Mouse (Mus musculus) hindbrain, embryonic 11.5 days (tissue): ENCODE measurements around the gene Tgtp1. TPM values are rescaled to one million over a fixed set of nuclear protein-coding genes. Genes with fewer than 3 reads are reported as not detected.
"Not testable (repeated sequence)": the region's sequence is repeated elsewhere in the genome, so short reads cannot be mapped to it uniquely, and the experiment has no call there.

ENCODE experiments used
- ATAC-seq: fragments of 200-750 bp; cut with Nextera tagmentation; 2 replicates; pipeline ENCODE4 v1.8.0; 2017; ENCODE audit warnings: mild to moderate bottlenecking, moderate TSS enrichment, moderate library complexity; ENCODE audit not compliant: low FRiP score
- DNase-seq: peaks from one replicate; pipeline ENCODE4 v3.0.0-alpha.2; 2015; ENCODE audit warnings: low spot score
- H3K27ac ChIP-seq: fragments of 300-500 bp; sonication (generic); 2 replicates; pipeline ENCODE4 v1.5.1; 2014; ENCODE audit warnings: mild to moderate bottlenecking, low read depth, low read length
- H3K27me3 ChIP-seq: fragments of 300-500 bp; sonication (generic); 2 replicates; pipeline ENCODE4 v1.6.1; 2014; ENCODE audit warnings: mild to moderate bottlenecking, low read length, moderate library complexity, mixed read lengths; ENCODE audit not compliant: control insufficient read depth, insufficient read depth
- H3K36me3 ChIP-seq: fragments of 300-500 bp; sonication (generic); 2 replicates; pipeline ENCODE4 v1.6.1; 2014; ENCODE audit warnings: mild to moderate bottlenecking, low read length, moderate library complexity, mixed read lengths; ENCODE audit not compliant: control insufficient read depth, insufficient read depth
- H3K4me1 ChIP-seq: fragments of 300-500 bp; sonication (generic); replicated peaks from 2 replicates; pipeline ENCODE4 v1.6.1; 2014; ENCODE audit warnings: low read length, mixed read lengths; ENCODE audit not compliant: control insufficient read depth, insufficient read depth
- H3K4me2 ChIP-seq: fragments of 300-500 bp; sonication (generic); replicated peaks from 2 replicates; pipeline ENCODE4 v1.6.1; 2014; ENCODE audit warnings: mild to moderate bottlenecking, low read depth, low read length
- H3K4me3 ChIP-seq: fragments of 300-500 bp; sonication (generic); 2 replicates; pipeline ENCODE4 v1.5.1; 2014; ENCODE audit warnings: low read depth, low read length
- H3K9ac ChIP-seq: fragments of 300-500 bp; sonication (generic); 2 replicates; pipeline ENCODE4 v1.6.1; 2014; ENCODE audit warnings: low read depth, low read length
- H3K9me3 ChIP-seq: fragments of 300-500 bp; sonication (generic); 2 replicates; pipeline ENCODE4 v1.6.1; 2016; ENCODE audit warnings: low read length; ENCODE audit not compliant: control insufficient read depth
- WGBS: fragments of 180-500 bp; shearing (Covaris S2); extraction: QIAGEN DNeasy Blood & Tissue Kit; methylation state at CpG from one replicate; pipeline ENCODE4 v1.1.7; 2014; 5-methylcytosine and 5-hydroxymethylcytosine counted together
- polyA plus RNA-seq: library from polyadenylated mRNA; unstranded; fragments of >200 nt; fragmentation: Nextera tagmentation; extraction: Ambion mirVana; gene quantifications from 2 replicates; pipeline ENCODE4 v1.2.1, GENCODE M21; 2014

Tgtp1 gene
- polyA plus RNA-seq = not detected in 2 replicates

DNA sequence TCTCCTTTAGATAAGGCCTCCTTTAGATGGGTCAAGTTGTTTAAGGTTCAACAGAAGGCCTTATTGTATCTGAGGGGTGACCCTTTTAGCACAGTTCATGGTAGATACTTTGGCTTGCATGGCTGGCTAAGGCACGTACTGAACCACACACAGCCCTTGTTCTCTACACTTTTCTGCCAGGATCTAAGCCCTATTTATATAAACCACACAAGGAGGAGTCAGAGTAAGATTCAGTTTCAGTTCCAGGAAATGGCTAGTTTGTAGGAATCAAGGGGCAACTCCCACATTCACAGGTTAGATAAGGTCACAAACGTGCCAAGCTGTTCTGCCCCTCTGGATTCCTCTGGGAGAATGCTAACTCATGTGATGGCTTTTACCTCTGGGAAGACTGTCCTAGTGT lies at the start of gene Tgtp1:
Gene Tgtp1, minus strand, starts transcription at position 155 of the 400 bp plus-strand sequence.
- H3K27ac ChIP-seq, H3K36me3 ChIP-seq, H3K4me3 ChIP-seq, H3K9me3 ChIP-seq, ATAC-seq, H3K27me3 ChIP-seq, H3K9ac ChIP-seq, DNase-seq, H3K4me1 ChIP-seq, H3K4me2 ChIP-seq: not testable (repeated sequence)
- 51% methylated on average over 2 of the region's 2 CpGs for WGBS

GRCm38 (mm10) chr11:49012074-49012473 lies 18.1 kb upstream of the Tgtp1 start:
- H3K4me1 ChIP-seq, H3K27me3 ChIP-seq, H3K36me3 ChIP-seq, H3K4me2 ChIP-seq, H3K9ac ChIP-seq, ATAC-seq, H3K27ac ChIP-seq, H3K9me3 ChIP-seq, DNase-seq, H3K4me3 ChIP-seq: not testable (repeated sequence)

DNA sequence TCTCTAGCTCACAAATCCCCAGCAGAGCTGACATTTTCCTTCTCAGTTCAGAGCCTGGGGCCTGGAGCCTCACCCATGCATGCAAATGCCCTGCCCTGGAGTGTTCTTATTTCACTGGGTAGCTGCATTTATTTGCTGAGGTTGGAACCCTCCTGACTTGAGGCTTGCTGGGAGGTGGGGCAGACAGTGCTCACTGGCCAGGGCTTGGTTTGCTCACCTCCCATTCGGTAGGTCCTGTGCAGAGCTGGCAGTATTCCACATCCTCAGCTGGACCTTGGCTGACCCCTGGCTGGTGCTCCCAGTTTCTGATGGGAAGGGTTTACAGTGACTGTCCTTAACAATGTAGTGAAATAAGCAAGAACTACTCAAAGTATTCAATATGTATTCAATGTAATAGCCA lies 12.8 kb upstream of the Tgtp1 start:
- not testable (repeated sequence) for H3K36me3 ChIP-seq, H3K4me3 ChIP-seq, H3K27me3 ChIP-seq, DNase-seq, H3K9me3 ChIP-seq, ATAC-seq, H3K27ac ChIP-seq, H3K4me2 ChIP-seq, H3K4me1 ChIP-seq, H3K9ac ChIP-seq
- WGBS = 30% methylated on average over 1 of the region's 1 CpGs

GRCm38 (mm10) chr11:49006317-49006716 lies 12.3 kb upstream of the Tgtp1 start:
- H3K36me3 ChIP-seq, H3K4me1 ChIP-seq, H3K27me3 ChIP-seq, ATAC-seq, H3K9me3 ChIP-seq, H3K9ac ChIP-seq, H3K4me3 ChIP-seq, H3K27ac ChIP-seq, DNase-seq, H3K4me2 ChIP-seq: not testable (repeated sequence)
- WGBS = 80% methylated on average over 2 of the region's 2 CpGs

DNA sequence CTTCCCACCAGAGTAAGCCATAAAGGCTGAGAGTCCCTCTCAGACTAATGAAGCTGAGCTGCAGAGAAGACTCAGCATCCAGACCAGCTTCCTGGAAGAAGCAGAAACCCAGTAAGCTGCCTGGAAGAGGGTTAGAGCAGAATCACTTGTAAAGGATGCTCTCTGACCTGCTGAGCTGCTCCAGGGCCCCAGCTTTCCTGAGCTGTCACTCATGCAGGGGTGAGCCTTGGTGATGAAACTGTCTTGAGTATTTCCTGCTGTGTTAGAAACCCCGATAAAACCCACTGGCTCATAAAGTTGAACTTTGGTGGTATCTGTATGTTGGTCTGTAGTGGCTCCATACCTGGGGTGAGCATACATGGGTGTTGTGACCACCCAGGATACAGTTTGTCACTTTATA lies 6.4 kb upstream of the Tgtp1 start:
- WGBS = 75% methylated on average over 1 of the region's 1 CpGs
- not testable (repeated sequence) for H3K9me3 ChIP-seq, ATAC-seq

DNA sequence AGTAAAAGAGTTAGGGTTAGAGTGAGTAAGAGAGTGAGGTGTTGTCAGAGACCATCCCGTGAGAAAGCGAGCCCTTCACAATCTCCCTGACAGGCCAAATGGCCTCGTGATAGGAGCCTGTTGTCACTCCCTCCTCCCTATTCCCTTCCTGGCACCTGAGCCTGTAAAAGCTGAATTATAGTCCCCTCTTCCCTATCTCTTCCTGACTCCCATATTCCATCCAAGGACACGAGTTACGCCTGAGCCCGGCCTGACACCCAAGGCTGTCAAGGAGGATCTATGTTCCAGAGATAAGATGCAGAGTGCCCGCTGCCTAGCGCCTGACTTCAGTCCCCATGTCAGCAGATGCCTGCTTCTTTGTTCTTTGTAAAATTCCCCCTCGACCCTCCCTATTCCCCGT lies 676 bp downstream of the Tgtp1 start:
- H3K4me1 ChIP-seq, H3K9ac ChIP-seq, H3K27ac ChIP-seq, ATAC-seq, H3K4me2 ChIP-seq, H3K27me3 ChIP-seq, H3K36me3 ChIP-seq, H3K9me3 ChIP-seq, H3K4me3 ChIP-seq, DNase-seq: not testable (repeated sequence)
- WGBS = 61% methylated on average over 10 of the region's 10 CpGs

More for the DNA sequence above, 6.4 kb upstream of the Tgtp1 start:
- not testable (repeated sequence) for H3K27ac ChIP-seq, H3K27me3 ChIP-seq, DNase-seq, H3K4me3 ChIP-seq, H3K4me2 ChIP-seq, H3K4me1 ChIP-seq, H3K9ac ChIP-seq, H3K36me3 ChIP-seq

- H3K4me2 ChIP-seq, DNase-seq, ATAC-seq, H3K27me3 ChIP-seq, H3K9ac ChIP-seq, H3K36me3 ChIP-seq, H3K27ac ChIP-seq, H3K4me3 ChIP-seq, H3K4me1 ChIP-seq, H3K9me3 ChIP-seq: not testable (repeated sequence)
- 72% methylated on average over 4 of the region's 4 CpGs for WGBS
These were observed 2.0 kb downstream of the Tgtp1 start, which contains the start of gene Gm12185 for GRCm38 (mm10) chr11:48991740-48992520. Gene Gm12185, minus strand, starts transcription at chr11:48992226.

DNA sequence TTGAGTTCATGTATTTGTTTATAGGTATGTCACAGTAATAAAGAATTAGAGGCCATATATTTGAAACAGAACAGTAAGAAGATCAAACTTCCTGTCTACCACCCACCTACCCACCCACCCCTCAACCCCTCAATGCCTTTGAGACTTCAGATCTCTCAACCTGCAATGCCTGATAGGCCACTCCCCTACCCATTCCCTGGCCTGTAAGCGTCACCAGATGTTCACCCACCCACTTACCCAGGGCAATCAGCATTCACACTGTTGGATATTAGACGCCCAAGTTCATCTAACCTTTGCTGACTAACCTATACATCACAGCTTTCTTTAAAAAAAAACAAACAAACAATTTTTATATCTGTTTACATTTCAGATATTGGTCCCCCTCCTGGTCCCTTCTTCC lies 4.0 kb downstream of the Tgtp1 start:
- H3K9ac ChIP-seq, H3K36me3 ChIP-seq, DNase-seq, H3K4me3 ChIP-seq, H3K27me3 ChIP-seq, H3K4me1 ChIP-seq, H3K4me2 ChIP-seq, H3K9me3 ChIP-seq, ATAC-seq, H3K27ac ChIP-seq: not testable (repeated sequence)
- 82% methylated on average over 1 of the region's 2 CpGs for WGBS

GRCm38 (mm10) chr11:48988219-48988618 lies 5.8 kb downstream of the Tgtp1 start:
- H3K36me3 ChIP-seq, H3K9me3 ChIP-seq, H3K4me2 ChIP-seq, ATAC-seq, DNase-seq, H3K27me3 ChIP-seq, H3K4me3 ChIP-seq, H3K4me1 ChIP-seq, H3K27ac ChIP-seq, H3K9ac ChIP-seq: not testable (repeated sequence)
- WGBS = 88% methylated on average over 2 of the region's 3 CpGs
